Mouse (Mus musculus) neural tube, postnatal 0 days (tissue): Measurements from ENCODE around the gene Pard6a. TPM values are rescaled to one million over a fixed set of nuclear protein-coding genes. Genes with fewer than 3 reads are reported as not detected.

Source experiments
- polyA plus RNA-seq: library from polyadenylated mRNA; unstranded; fragments of >200 nt; fragmentation: Nextera tagmentation; extraction: Ambion mirVana; gene quantifications from 2 replicates; pipeline ENCODE4 v1.2.1, GENCODE M21; 2015

The Pard6a gene
- polyA plus RNA-seq = 74.7 and 80.3 TPM in 2 replicates

GRCm38 (mm10) chr8:105700966-105701824 is at the start of gene Pard6a, which contains the start of gene Acd:
TSS of gene Pard6a (plus strand) at chr8:105701148.
TSS of gene Acd (minus strand) at chr8:105701102.

GRCm38 (mm10) chr8:105685796-105686308 is 15.1 kb upstream of the Pard6a start, which contains the start of gene Carmil2:
TSS of gene Carmil2 (plus strand) at chr8:105686274.

GRCm38 (mm10) chr8:105707498-105708403 is 6.8 kb downstream of the Pard6a start, which contains the start of the genes 4933405L10Rik and Enkd1:
TSS of gene 4933405L10Rik (plus strand) at chr8:105707655.
TSS of gene Enkd1 (minus strand) at chr8:105708210.

Other genes starting within 250 kb of the Pard6a start
- 263 and 304 TPM in 2 replicates for gene Tppp3, start 229.6 kb upstream of the Pard6a start, polyA plus RNA-seq
- 33.4 and 36.8 TPM in 2 replicates for gene Zdhhc1, start 204.2 kb upstream of the Pard6a start, polyA plus RNA-seq
- 0.45 and 0.53 TPM in 2 replicates for gene Hsd11b2, start 182.4 kb upstream of the Pard6a start, polyA plus RNA-seq
- gene Atp6v0d1, start 135.1 kb upstream of the Pard6a start, polyA plus RNA-seq = 272 and 303 TPM in 2 replicates
- gene Ripor1, start 95.9 kb upstream of the Pard6a start, polyA plus RNA-seq = 29.7 and 37.3 TPM in 2 replicates
- gene Ctcf, start 64.6 kb upstream of the Pard6a start, polyA plus RNA-seq = 75.4 and 85.3 TPM in 2 replicates
- 0.62 and 0.68 TPM in 2 replicates for gene Agrp, start 63.8 kb upstream of the Pard6a start, polyA plus RNA-seq
- gene Carmil2, start 14.9 kb upstream of the Pard6a start, polyA plus RNA-seq = 40.1 and 40.8 TPM in 2 replicates
- gene Acd, start within 50 bp of the Pard6a start, polyA plus RNA-seq = 68.4 and 74.5 TPM in 2 replicates
- 0.28 TPM in 1 of 2 replicates, not detected in the other for gene 4933405L10Rik, start 6.5 kb downstream of the Pard6a start, polyA plus RNA-seq
- gene Enkd1, start 7.1 kb downstream of the Pard6a start, polyA plus RNA-seq = 18.7 and 20.6 TPM in 2 replicates
- 43.2 and 48.6 TPM in 2 replicates for gene Gfod2, start 57.5 kb downstream of the Pard6a start, polyA plus RNA-seq
- gene Ranbp10, start 126.2 kb downstream of the Pard6a start, polyA plus RNA-seq = 6.8 and 7.9 TPM in 2 replicates
- 0.25 and 0.45 TPM in 2 replicates for gene Tsnaxip1, start 126.6 kb downstream of the Pard6a start, polyA plus RNA-seq
- 33.7 and 38.1 TPM in 2 replicates for gene Cenpt, start 152.1 kb downstream of the Pard6a start, polyA plus RNA-seq
- 46.5 and 47.5 TPM in 2 replicates for gene Thap11, start 154.0 kb downstream of the Pard6a start, polyA plus RNA-seq
- gene Nutf2, start 159.4 kb downstream of the Pard6a start, polyA plus RNA-seq = 124 and 138 TPM in 2 replicates
- gene Edc4, start 179.7 kb downstream of the Pard6a start, polyA plus RNA-seq = 28.9 and 35.3 TPM in 2 replicates
- 2.4 and 5.5 TPM in 2 replicates for gene Nrn1l, start 192.4 kb downstream of the Pard6a start, polyA plus RNA-seq
- 8.6 and 9.3 TPM in 2 replicates for gene Pskh1, start 199.3 kb downstream of the Pard6a start, polyA plus RNA-seq
- gene Ctrl, start 232.7 kb downstream of the Pard6a start, polyA plus RNA-seq = 1.8 and 2.8 TPM in 2 replicates
- gene Psmb10, start 237.3 kb downstream of the Pard6a start, polyA plus RNA-seq = 127 and 138 TPM in 2 replicates
- gene Lcat, start 242.2 kb downstream of the Pard6a start, polyA plus RNA-seq = 16.8 TPM in 2 replicates